Mouse (Mus musculus) megakaryocyte, embryonic 14.5 days (primary cell): ENCODE results near the gene Cadm1.

Experiments
- FLI1 ChIP-seq: IDR thresholded peaks from 2 replicates; pipeline ENCODE4 v1.6.1; 2012; ENCODE audit warnings: low read length, inconsistent platforms, mixed read lengths
- GATA1 ChIP-seq: IDR thresholded peaks from 3 replicates; pipeline ENCODE4 v1.6.1; 2012; ENCODE audit warnings: mixed read lengths, low read length, inconsistent platforms, borderline replicate concordance

- no peak for TF ChIP-seq GATA1
- TF ChIP-seq FLI1: no peak
Measured at GRCm38 (mm10) chr9:47903661-47904060, 373.7 kb downstream of the Cadm1 start.
